Mouse (Mus musculus) embryonic facial prominence, embryonic 15.5 days (tissue): ENCODE data around the gene Mrpl53. TPM values are rescaled to one million over a fixed set of nuclear protein-coding genes. Genes with fewer than 3 reads are reported as not detected.

Source experiments
- ATAC-seq: fragments of 200-750 bp; cut with Nextera tagmentation; 2 replicates; pipeline ENCODE4 v1.8.0; 2017; ENCODE audit warnings: low read depth, moderate TSS enrichment; ENCODE audit not compliant: insufficient number of reproducible peaks, low FRiP score, low TSS enrichment
- H3K27ac ChIP-seq: fragments of 300-500 bp; sonication (generic); replicated peaks from 2 replicates; pipeline ENCODE4 v1.5.1; 2015; ENCODE audit warnings: mild to moderate bottlenecking, inconsistent platforms
- H3K27me3 ChIP-seq: fragments of 300-500 bp; sonication (generic); 2 replicates; pipeline ENCODE4 v1.6.1; 2015; ENCODE audit warnings: inconsistent platforms
- H3K36me3 ChIP-seq: fragments of 300-500 bp; sonication (generic); 2 replicates; pipeline ENCODE4 v1.6.1; 2015; ENCODE audit warnings: mild to moderate bottlenecking, inconsistent platforms
- H3K4me1 ChIP-seq: fragments of 300-500 bp; sonication (generic); 2 replicates; pipeline ENCODE4 v1.6.1; 2015; ENCODE audit warnings: inconsistent platforms
- H3K4me2 ChIP-seq: fragments of 300-500 bp; sonication (generic); replicated peaks from 2 replicates; pipeline ENCODE4 v1.6.1; 2015; ENCODE audit warnings: mild to moderate bottlenecking, inconsistent platforms
- H3K4me3 ChIP-seq: fragments of 300-500 bp; sonication (generic); replicated peaks from 2 replicates; pipeline ENCODE4 v1.5.1; 2015; ENCODE audit warnings: mild to moderate bottlenecking, inconsistent platforms
- H3K9ac ChIP-seq: fragments of 300-500 bp; sonication (generic); 2 replicates; pipeline ENCODE4 v1.6.1; 2015; ENCODE audit warnings: inconsistent platforms
- H3K9me3 ChIP-seq: fragments of 300-500 bp; sonication (generic); replicated peaks from 2 replicates; pipeline ENCODE4 v1.6.1; 2016; ENCODE audit warnings: inconsistent platforms
- WGBS: fragments of 180-500 bp; shearing (Covaris S2); methylation state at CpG from one replicate; pipeline ENCODE4 v1.1.7; 2015; 5-methylcytosine and 5-hydroxymethylcytosine counted together
- polyA plus RNA-seq: library from polyadenylated mRNA; unstranded; fragments of >200 nt; fragmentation: Nextera tagmentation; extraction: Ambion mirVana; gene quantifications from 2 replicates; pipeline ENCODE4 v1.2.1, GENCODE M21; 2015

Mrpl53 gene
- 121 and 136 TPM in 2 replicates for polyA plus RNA-seq

DNA sequence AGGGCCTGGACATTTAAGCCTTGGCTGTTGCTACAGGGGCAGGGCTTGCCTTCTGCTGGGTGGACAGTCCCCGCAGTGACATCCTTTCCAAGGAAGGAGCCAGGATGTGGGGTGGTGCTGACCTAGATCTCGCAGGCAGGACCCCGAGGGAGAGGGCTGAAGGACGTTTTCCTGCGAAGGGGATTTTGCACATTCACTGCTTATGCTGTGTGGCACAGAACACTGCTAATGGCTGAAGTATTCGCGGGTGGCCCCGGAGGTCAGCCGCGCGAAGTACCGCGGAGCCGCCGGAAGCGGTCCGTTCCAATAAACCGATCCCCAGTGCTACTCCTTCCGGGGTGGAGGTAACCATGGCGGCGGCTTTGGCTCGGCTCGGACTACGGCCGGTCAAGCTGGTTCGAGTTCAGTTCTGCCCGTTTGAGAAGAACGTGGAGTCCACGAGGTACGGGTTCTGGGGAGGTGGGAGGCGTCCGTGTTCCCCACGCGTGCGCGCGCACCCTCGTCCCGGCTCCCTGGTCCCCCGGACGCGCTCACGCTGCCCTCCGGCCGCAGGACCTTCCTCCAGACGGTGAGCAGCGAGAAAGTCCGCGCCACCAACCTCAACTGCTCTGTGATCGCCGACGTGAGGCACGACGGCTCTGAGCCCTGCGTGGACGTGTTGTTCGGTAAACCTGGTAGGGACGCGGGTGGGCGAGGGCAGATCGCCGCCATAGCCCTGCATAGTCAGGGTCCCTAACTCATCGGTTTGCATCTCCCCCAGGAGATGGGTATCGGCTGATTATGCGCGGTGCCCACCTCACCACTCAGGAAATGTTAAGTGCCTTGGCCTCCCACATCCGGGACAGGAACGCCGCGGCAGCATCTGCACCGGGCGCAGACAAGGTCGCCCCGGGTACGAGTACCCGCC lies at the start of gene Mrpl53:
Mrpl53 (plus strand) TSS at position 279 of the 907 bp plus-strand sequence.
- peaks cover 22% of the 10 kb centered on the region for H3K4me1 ChIP-seq
- H3K9ac ChIP-seq: peak within 1 kb of the TSS; percentile 68
- peaks cover 9% of the 10 kb centered on the region; the same call in 1 of the 2 replicates for H3K36me3 ChIP-seq
- H3K27ac ChIP-seq: peak within 1 kb of the TSS; percentile 73
- H3K4me2 ChIP-seq: peak within 1 kb of the TSS; percentile 88
- ATAC-seq: peak; percentile 81
- under 1% methylated on average over 76 of the region's 76 CpGs for WGBS
- no peaks in the 10 kb centered on the region for H3K9me3 ChIP-seq
- no peaks in the 10 kb centered on the region for H3K27me3 ChIP-seq
- H3K4me3 ChIP-seq: peak within 1 kb of the TSS; percentile 67

DNA sequence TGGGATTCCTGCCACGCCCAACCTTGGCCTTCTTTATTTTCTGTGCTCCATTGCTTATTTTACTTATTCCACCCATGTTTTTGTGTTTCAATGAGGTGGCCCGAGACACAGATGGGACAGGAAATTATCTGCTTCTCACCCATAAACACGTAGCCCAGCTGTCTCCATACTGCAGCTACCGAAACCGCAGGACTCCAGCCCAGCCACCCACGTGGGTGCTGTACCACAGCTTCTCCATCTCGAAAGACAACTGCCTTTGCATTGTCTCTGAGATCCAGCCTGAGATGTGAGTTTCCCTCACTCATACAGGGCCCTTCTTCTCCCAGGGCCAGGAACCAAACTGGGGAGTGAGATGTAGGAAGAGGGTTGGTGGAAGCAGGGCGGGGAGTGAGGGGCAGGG lies 42.8 kb upstream of the Mrpl53 start:
- H3K9ac ChIP-seq: no peak overlapping the region
- no peak overlapping the region for H3K4me2 ChIP-seq
- peaks cover 100% of the 10 kb centered on the region for H3K27me3 ChIP-seq
- no peaks in the 10 kb centered on the region for H3K36me3 ChIP-seq
- H3K4me3 ChIP-seq: no peak overlapping the region
- H3K4me1 ChIP-seq: peaks cover 25% of the 10 kb centered on the region
- 37% methylated on average over 8 of the region's 8 CpGs for WGBS
- no peak for ATAC-seq
- no peaks in the 10 kb centered on the region for H3K9me3 ChIP-seq
- H3K27ac ChIP-seq: no peak overlapping the region

DNA sequence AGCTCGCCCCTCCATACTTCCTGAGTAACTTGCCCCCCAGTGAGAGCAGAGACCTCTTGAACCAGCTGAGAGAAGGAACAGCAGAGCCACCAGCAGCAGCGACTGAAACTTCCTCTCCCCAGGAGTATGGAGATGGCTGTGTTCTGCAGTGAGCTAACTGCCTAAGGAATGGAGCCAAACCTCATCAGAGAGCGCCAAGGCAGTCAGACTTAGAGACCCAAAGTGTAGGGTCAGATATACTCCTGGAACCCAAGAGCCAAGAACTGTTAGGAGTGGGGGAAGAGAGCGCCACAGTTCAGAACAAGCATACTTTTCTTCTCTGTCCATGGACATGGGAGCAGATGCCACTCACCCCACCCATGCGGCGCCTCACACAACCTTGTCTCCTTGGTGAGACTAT lies 42.4 kb upstream of the Mrpl53 start:
- peaks cover 30% of the 10 kb centered on the region for H3K4me1 ChIP-seq
- no peak for ATAC-seq
- H3K4me3 ChIP-seq: no peak overlapping the region
- H3K9ac ChIP-seq: no peak overlapping the region
- H3K9me3 ChIP-seq: no peaks in the 10 kb centered on the region
- H3K27ac ChIP-seq: no peak overlapping the region
- no peak overlapping the region for H3K4me2 ChIP-seq
- H3K27me3 ChIP-seq: peaks cover 100% of the 10 kb centered on the region
- H3K36me3 ChIP-seq: no peaks in the 10 kb centered on the region
- 31% methylated on average over 6 of the region's 6 CpGs for WGBS

DNA sequence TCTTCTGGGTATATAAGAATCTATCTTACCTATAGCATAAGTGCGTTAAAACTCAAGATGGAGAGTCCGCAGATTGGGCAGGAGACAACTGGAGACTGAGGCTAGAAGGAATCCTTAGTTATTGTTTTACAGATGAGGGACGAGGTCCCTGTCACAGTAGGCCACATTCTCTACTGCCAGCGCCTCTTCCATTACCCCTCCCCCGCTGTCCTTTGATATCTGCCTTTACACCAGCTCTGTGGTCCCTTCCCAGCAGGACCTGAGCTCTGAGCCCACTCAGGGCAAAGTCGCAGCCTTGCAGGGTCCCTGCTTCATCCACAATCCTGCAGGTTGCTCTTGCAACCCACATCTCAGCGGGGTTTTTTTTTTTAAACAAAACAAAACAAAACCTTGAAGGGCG lies 40.6 kb upstream of the Mrpl53 start:
- H3K27ac ChIP-seq: no peak overlapping the region
- no peak for ATAC-seq
- no peak overlapping the region for H3K9ac ChIP-seq
- no peak overlapping the region for H3K4me2 ChIP-seq
- peaks cover 99% of the 10 kb centered on the region for H3K27me3 ChIP-seq
- 7% methylated on average over 8 of the region's 8 CpGs for WGBS
- H3K9me3 ChIP-seq: no peaks in the 10 kb centered on the region
- H3K4me1 ChIP-seq: peaks cover 30% of the 10 kb centered on the region
- H3K4me3 ChIP-seq: no peak overlapping the region; the same call in 1 of the 2 replicates
- no peaks in the 10 kb centered on the region for H3K36me3 ChIP-seq

DNA sequence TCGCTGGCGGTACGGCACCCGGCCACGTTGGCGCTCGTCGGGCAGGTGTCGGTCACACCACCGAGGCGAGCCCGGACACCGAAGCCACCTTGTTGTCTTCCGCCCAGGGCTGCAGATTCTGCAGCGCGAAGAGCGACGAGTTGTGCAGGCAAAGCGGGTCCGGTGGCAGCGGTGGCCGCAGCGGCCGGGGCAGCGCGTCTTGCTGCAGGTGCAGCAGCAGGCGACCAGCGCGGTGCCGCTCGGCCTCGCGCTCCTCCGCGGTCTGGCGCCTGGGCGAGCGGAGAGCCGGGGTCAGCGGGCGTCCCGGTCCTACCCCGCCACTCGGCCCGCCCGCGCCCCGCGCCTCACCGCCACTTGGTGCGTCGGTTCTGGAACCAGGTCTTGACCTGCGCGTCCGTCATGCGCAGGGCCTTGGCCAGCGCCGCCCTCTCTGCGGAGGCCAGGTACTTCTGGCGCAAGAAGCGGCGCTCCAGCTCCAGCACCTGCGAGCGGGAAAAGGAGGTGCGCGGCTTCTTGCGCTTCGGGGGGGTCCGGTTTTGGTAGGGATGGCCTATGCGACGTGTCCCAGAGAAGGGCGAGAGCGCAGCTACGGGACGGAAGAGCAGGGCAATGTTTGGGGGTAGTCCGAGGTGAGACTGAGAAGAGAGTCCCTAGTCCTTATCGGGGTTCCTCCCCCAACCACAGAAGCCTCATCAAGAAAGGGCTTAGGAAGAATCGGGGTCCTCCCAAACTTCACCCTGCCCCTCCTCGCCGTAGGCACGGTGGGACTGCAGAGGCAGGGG lies 39.9 kb upstream of the Mrpl53 start:
- Histone ChIP-seq H3K4me3 (peak overlapping the region; percentile 26), H3K36me3 (no peaks in the 10 kb centered on the region), H3K27me3 (peaks cover 98% of the 10 kb centered on the region), H3K27ac (no peak overlapping the region), H3K4me1 (peaks cover 30% of the 10 kb centered on the region), H3K4me2 (peak overlapping the region; percentile 36), H3K9me3 (no peaks in the 10 kb centered on the region), H3K9ac (no peak overlapping the region)
- 1% methylated on average over 75 of the region's 81 CpGs for WGBS
- no peak for ATAC-seq

DNA sequence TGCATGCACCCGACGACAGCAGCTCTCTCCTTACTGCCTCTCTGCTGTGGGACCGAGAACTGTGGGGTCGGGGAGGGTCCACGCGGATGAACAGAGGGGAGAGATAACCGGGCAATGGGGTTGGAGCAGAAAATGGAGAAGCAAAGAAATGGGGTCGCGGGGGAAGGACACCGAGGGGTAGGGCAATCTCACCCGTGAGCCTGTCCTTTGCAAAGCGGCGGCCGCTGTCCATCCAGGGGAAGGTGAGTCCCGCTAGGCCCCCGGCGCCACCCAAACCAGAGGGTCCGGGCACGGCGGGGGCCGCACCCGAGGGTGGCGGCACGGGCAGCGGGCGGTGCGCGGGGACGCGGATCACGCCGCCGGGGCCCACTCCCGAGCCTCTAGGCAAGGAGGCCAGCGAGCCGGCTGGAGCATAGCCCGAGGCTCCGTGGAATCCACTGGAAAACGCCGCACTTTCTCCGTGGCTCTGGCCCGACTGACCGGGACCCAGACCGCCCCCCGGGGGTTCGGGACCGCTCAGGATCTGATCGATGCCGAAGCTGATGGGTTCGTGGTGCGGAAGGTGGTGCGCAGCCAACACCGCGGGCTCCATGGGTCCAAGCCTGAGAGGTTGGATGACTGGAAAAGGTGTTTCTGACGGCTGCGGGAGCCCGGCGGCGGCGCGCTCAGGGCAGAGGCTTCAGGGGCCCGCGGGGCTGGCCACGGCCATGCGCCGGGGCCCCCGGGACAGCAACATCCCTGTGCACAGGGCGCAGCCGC lies 39.2 kb upstream of the Mrpl53 start:
- WGBS: under 1% methylated on average over 69 of the region's 69 CpGs
- H3K4me1 ChIP-seq: peaks cover 30% of the 10 kb centered on the region
- H3K4me2 ChIP-seq: peak overlapping the region; percentile 35
- no peak overlapping the region for H3K27ac ChIP-seq
- peaks cover 98% of the 10 kb centered on the region for H3K27me3 ChIP-seq
- ATAC-seq: no peak; the same call in 1 of the 2 replicates
- H3K9me3 ChIP-seq: no peaks in the 10 kb centered on the region
- H3K9ac ChIP-seq: no peak overlapping the region
- H3K4me3 ChIP-seq: peak overlapping the region; percentile 26
- H3K36me3 ChIP-seq: no peaks in the 10 kb centered on the region

DNA sequence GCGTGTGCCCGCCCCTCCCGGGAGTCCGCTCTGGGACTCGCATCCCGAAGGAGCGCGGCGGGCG lies 38.8 kb upstream of the Mrpl53 start, which contains the start of gene Tlx2:
Tlx2 (minus strand) TSS at position 47 of the 64 bp plus-strand sequence.
- ATAC-seq: no peak
- H3K9ac ChIP-seq: no peak within 1 kb of the TSS
- 0% methylated on average over 10 of the region's 10 CpGs for WGBS

DNA sequence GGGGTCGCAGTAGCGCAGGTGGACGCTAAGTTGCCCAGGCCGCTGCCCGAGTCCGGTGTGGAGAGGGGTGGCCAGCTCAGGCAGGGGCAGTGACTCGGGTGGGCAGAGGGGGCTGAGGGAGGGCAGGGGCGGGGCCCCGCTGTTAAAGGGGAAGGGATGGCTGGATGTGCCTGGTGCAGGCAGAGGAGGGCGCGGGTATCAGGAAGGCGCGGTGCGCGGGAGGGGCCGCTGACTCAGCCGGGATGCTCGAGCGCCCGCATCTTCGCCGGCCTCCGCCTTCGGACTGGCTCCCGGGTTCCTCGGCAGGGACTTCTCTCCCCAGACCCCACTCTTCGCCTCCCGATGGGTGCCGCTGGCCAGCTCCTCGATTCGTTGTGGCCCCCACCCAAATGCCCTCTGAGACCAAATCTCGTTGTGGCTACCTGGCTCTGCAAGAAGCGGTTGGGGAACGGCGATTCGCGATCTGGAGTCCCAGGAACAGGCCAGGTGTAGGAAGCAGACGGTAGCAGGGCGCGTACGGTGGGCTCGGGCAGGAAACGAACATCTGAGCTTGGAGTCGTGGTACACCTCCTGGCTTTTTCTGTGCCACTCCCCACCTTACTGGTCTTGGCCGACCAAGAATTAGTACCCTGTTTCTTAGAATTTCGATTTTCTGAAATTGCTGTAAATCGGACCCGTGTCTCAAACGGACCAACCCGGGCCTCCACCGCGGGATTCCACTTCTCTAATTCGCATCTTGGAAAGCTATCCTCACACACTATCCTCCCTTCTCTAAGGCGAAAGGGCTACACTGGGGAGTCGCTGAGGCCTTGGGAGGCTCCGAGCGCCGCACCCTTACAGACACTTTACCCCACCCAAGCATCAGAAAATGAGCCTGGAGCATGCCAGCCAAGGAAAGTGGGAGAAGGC lies 38.3 kb upstream of the Mrpl53 start:
- Histone ChIP-seq H3K9ac (no peak overlapping the region), H3K36me3 (no peaks in the 10 kb centered on the region), H3K4me1 (peaks cover 30% of the 10 kb centered on the region), H3K4me2 (peak overlapping the region; percentile 35), H3K27ac (no peak overlapping the region), H3K4me3 (peak overlapping the region; percentile 26), H3K27me3 (peaks cover 96% of the 10 kb centered on the region), H3K9me3 (no peaks in the 10 kb centered on the region)
- no peak for ATAC-seq
- WGBS: 2% methylated on average over 57 of the region's 58 CpGs

More for the DNA sequence above, 38.8 kb upstream of the Mrpl53 start, which contains the start of gene Tlx2:
- Histone ChIP-seq H3K27me3 (peaks cover 96% of the 10 kb centered on the region), H3K36me3 (no peaks in the 10 kb centered on the region), H3K4me2 (peak within 1 kb of the TSS; percentile 35), H3K27ac (no peak within 1 kb of the TSS), H3K9me3 (no peaks in the 10 kb centered on the region), H3K4me1 (peaks cover 30% of the 10 kb centered on the region), H3K4me3 (peak within 1 kb of the TSS; percentile 26)

DNA sequence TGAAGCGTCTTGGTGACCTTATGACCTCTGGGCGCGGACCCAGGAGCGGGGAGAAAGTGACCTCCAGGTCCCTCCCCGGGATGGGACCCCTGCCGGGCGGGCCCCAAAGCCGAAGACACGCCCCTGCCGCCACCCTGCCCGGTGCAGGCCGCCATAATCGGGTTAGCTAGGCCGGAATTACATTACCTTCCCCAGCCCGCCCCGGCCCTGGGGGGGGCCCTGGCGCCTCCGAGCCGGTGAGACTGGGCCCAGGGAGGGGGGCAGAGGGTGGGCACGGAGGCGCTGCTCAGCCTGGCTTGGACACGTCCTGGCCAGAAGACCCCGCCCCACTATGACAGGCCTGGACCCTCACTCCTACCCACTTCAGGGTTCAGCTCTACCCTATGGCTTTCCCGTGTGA lies 37.6 kb upstream of the Mrpl53 start:
- Histone ChIP-seq H3K9me3 (no peaks in the 10 kb centered on the region), H3K27ac (no peak overlapping the region), H3K27me3 (peaks cover 96% of the 10 kb centered on the region), H3K4me2 (peak overlapping the region; percentile 26; the same call in 1 of the 2 replicates), H3K9ac (no peak overlapping the region), H3K4me3 (peak overlapping the region; percentile 17), H3K4me1 (peaks cover 30% of the 10 kb centered on the region), H3K36me3 (no peaks in the 10 kb centered on the region)
- no peak for ATAC-seq
- WGBS: 1% methylated on average over 20 of the region's 24 CpGs

DNA sequence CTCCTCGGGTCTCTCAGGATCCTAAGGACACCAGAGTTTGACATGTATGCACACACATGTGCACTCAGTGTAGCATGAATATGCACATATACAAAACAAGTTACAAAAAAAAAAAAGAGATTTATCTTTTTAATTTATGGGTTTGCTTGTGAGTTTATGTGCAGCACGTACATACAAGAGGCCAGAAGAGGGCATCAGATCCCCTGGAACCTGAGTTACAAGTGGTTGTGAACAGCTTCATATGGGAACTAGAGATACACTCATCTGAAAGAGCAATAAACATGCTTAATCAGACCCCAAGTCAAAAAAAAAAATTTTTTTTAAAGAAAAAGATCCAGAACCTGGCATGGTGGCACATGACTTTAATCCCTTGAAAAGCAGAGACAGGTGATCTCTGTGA lies 33.9 kb upstream of the Mrpl53 start:
- no peak overlapping the region for H3K4me3 ChIP-seq
- no peak overlapping the region for H3K27ac ChIP-seq
- no peak overlapping the region for H3K4me2 ChIP-seq
- no peak for ATAC-seq
- no peak overlapping the region for H3K9ac ChIP-seq
- peaks cover 60% of the 10 kb centered on the region for H3K27me3 ChIP-seq
- H3K9me3 ChIP-seq: no peaks in the 10 kb centered on the region
- 14% methylated on average over 2 of the region's 2 CpGs for WGBS
- H3K4me1 ChIP-seq: peaks cover 35% of the 10 kb centered on the region
- H3K36me3 ChIP-seq: peaks cover 5% of the 10 kb centered on the region
